Mouse (Mus musculus): ENCODE measurements at regions not wholly inside any gene's neighbourhood (a gene's known extent, or its start where the extent isn't known, plus 50 kb on each side); places are given as distances from the start of the nearest gene placed in this dataset.
A peak's percentile ranks its signal among the peaks of the same experiment; 100 is the strongest.

GRCm38 (mm10) chr7:70752802-70753218 is 386.3 kb upstream of the Nr2f2 start:
- Histone ChIP-seq H3K9ac (ENCODE audit: low read length) (no peak overlapping the region), H3K4me2 (ENCODE audit: low read depth, low read length) (no peak overlapping the region), H3K36me3 (ENCODE audit: control insufficient read depth, insufficient read depth, low read length) (0 out of 2 replicates have a peak, but pooled peaks cover 2% of the 10 kb centered on the region), H3K9me3 (replicated peaks; ENCODE audit: control insufficient read depth, low read length) (peaks cover 4% of the 10 kb centered on the region; the same call in 1 of the 2 replicates), H3K4me1 (ENCODE audit: control insufficient read depth, insufficient read depth, low read length) (no peaks in the 10 kb centered on the region), H3K27ac (ENCODE audit: low read length) (no peak overlapping the region), H3K4me3 (replicated peaks; ENCODE audit: low read length) (no peak overlapping the region), H3K27me3 (ENCODE audit: control insufficient read depth, insufficient read depth, low read length) (no peaks in the 10 kb centered on the region)
- no peak for ATAC-seq (ENCODE audit: insufficient read depth, low FRiP score)
- 90% methylated on average over 12 of the region's 12 CpGs for WGBS

GRCm38 (mm10) chr7:70748884-70749283 is 382.3 kb upstream of the Nr2f2 start:
- Histone ChIP-seq H3K9me3 (replicated peaks; ENCODE audit: control insufficient read depth, low read length) (no peaks in the 10 kb centered on the region), H3K4me2 (ENCODE audit: low read depth, low read length) (no peak overlapping the region), H3K27me3 (ENCODE audit: control insufficient read depth, insufficient read depth, low read length) (no peaks in the 10 kb centered on the region), H3K9ac (ENCODE audit: low read length) (no peak overlapping the region), H3K36me3 (ENCODE audit: control insufficient read depth, insufficient read depth, low read length) (no peaks in the 10 kb centered on the region), H3K4me1 (ENCODE audit: control insufficient read depth, insufficient read depth, low read length) (no peaks in the 10 kb centered on the region), H3K27ac (ENCODE audit: low read length) (no peak overlapping the region), H3K4me3 (replicated peaks; ENCODE audit: low read length) (no peak overlapping the region)
- ATAC-seq (ENCODE audit: insufficient read depth, low FRiP score): peak; percentile 37; the same call in 1 of the 2 replicates
- WGBS: 22% methylated on average over 3 of the region's 3 CpGs

GRCm38 (mm10) chr7:70748345-70748744 is 381.8 kb upstream of the Nr2f2 start:
- no peaks in the 10 kb centered on the region for H3K27me3 ChIP-seq (ENCODE audit: control insufficient read depth, insufficient read depth, low read length)
- H3K4me1 ChIP-seq (ENCODE audit: control insufficient read depth, insufficient read depth, low read length): no peaks in the 10 kb centered on the region
- H3K4me2 ChIP-seq (ENCODE audit: low read depth, low read length): no peak overlapping the region
- no peak overlapping the region for H3K27ac ChIP-seq (ENCODE audit: low read length)
- H3K9ac ChIP-seq (ENCODE audit: low read length): no peak overlapping the region
- WGBS: 61% methylated on average over 8 of the region's 8 CpGs
- H3K36me3 ChIP-seq (ENCODE audit: control insufficient read depth, insufficient read depth, low read length): no peaks in the 10 kb centered on the region
- ATAC-seq (ENCODE audit: insufficient read depth, low FRiP score): no peak
- H3K4me3 ChIP-seq (replicated peaks; ENCODE audit: low read length): no peak overlapping the region
- no peaks in the 10 kb centered on the region for H3K9me3 ChIP-seq (replicated peaks; ENCODE audit: control insufficient read depth, low read length)

GRCm38 (mm10) chr7:70744296-70744695 is 377.8 kb upstream of the Nr2f2 start:
- H3K4me2 ChIP-seq (ENCODE audit: low read depth, low read length): no peak overlapping the region
- H3K4me3 ChIP-seq (replicated peaks; ENCODE audit: low read length): no peak overlapping the region
- no peaks in the 10 kb centered on the region for H3K36me3 ChIP-seq (ENCODE audit: control insufficient read depth, insufficient read depth, low read length)
- no peaks in the 10 kb centered on the region for H3K27me3 ChIP-seq (ENCODE audit: control insufficient read depth, insufficient read depth, low read length)
- no peak overlapping the region for H3K9ac ChIP-seq (ENCODE audit: low read length)
- 63% methylated on average over 18 of the region's 18 CpGs for WGBS
- ATAC-seq (ENCODE audit: insufficient read depth, low FRiP score): no peak
- no peak overlapping the region for H3K27ac ChIP-seq (ENCODE audit: low read length)
- no peaks in the 10 kb centered on the region for H3K9me3 ChIP-seq (replicated peaks; ENCODE audit: control insufficient read depth, low read length)
- no peaks in the 10 kb centered on the region for H3K4me1 ChIP-seq (ENCODE audit: control insufficient read depth, insufficient read depth, low read length)

GRCm38 (mm10) chr7:70735591-70735990 is 369.1 kb upstream of the Nr2f2 start:
- Histone ChIP-seq H3K9me3 (replicated peaks; ENCODE audit: control insufficient read depth, low read length) (peaks cover 3% of the 10 kb centered on the region; the same call in 1 of the 2 replicates), H3K4me3 (replicated peaks; ENCODE audit: low read length) (no peak overlapping the region), H3K27ac (ENCODE audit: low read length) (no peak overlapping the region), H3K4me2 (ENCODE audit: low read depth, low read length) (no peak overlapping the region), H3K36me3 (ENCODE audit: control insufficient read depth, insufficient read depth, low read length) (no peaks in the 10 kb centered on the region), H3K9ac (ENCODE audit: low read length) (no peak overlapping the region), H3K27me3 (ENCODE audit: control insufficient read depth, insufficient read depth, low read length) (no peaks in the 10 kb centered on the region), H3K4me1 (ENCODE audit: control insufficient read depth, insufficient read depth, low read length) (no peaks in the 10 kb centered on the region)
- 94% methylated on average over 2 of the region's 2 CpGs for WGBS
- no peak for ATAC-seq (ENCODE audit: insufficient read depth, low FRiP score)

GRCm38 (mm10) chr7:70733501-70733900 is 367.0 kb upstream of the Nr2f2 start:
- Histone ChIP-seq H3K27me3 (ENCODE audit: control insufficient read depth, insufficient read depth, low read length) (no peaks in the 10 kb centered on the region), H3K36me3 (ENCODE audit: control insufficient read depth, insufficient read depth, low read length) (no peaks in the 10 kb centered on the region), H3K4me3 (replicated peaks; ENCODE audit: low read length) (no peak overlapping the region), H3K9ac (ENCODE audit: low read length) (no peak overlapping the region), H3K4me1 (ENCODE audit: control insufficient read depth, insufficient read depth, low read length) (0 out of 2 replicates have a peak, but pooled peaks cover 3% of the 10 kb centered on the region), H3K27ac (ENCODE audit: low read length) (no peak overlapping the region), H3K9me3 (replicated peaks; ENCODE audit: control insufficient read depth, low read length) (0 out of 2 replicates have a peak, but pooled peaks cover 3% of the 10 kb centered on the region), H3K4me2 (ENCODE audit: low read depth, low read length) (no peak overlapping the region)
- no peak for ATAC-seq (ENCODE audit: insufficient read depth, low FRiP score)

- ATAC-seq (ENCODE audit: insufficient read depth, low FRiP score): no peak
- 68% methylated on average over 8 of the region's 8 CpGs for whole genome bisulfite sequencing
- no peak overlapping the region for H3K27ac ChIP-seq (ENCODE audit: low read length)
These were observed 363.4 kb upstream of the Nr2f2 start for GRCm38 (mm10) chr7:70729896-70730295.

GRCm38 (mm10) chr7:70718149-70718765 is 351.7 kb upstream of the Nr2f2 start:
- no peaks in the 10 kb centered on the region for H3K36me3 ChIP-seq (ENCODE audit: control insufficient read depth, insufficient read depth, low read length)
- no peaks in the 10 kb centered on the region for H3K9me3 ChIP-seq (replicated peaks; ENCODE audit: control insufficient read depth, low read length)
- H3K27me3 ChIP-seq (ENCODE audit: control insufficient read depth, insufficient read depth, low read length): no peaks in the 10 kb centered on the region
- no peak for ATAC-seq (ENCODE audit: insufficient read depth, low FRiP score)
- H3K27ac ChIP-seq (ENCODE audit: low read length): no peak overlapping the region
- 65% methylated on average over 18 of the region's 18 CpGs for WGBS
- peak overlapping the region; percentile 19; the same call in 1 of the 2 replicates for H3K4me2 ChIP-seq (ENCODE audit: low read depth, low read length)
- H3K4me1 ChIP-seq (ENCODE audit: control insufficient read depth, insufficient read depth, low read length): no peaks in the 10 kb centered on the region; the same call in 1 of the 2 replicates
- no peak overlapping the region for H3K4me3 ChIP-seq (replicated peaks; ENCODE audit: low read length)
- H3K9ac ChIP-seq (ENCODE audit: low read length): 0 out of 2 replicates have a peak overlapping the region, but pooled peaks have one; percentile 9

More at GRCm38 (mm10) chr7:70729896-70730295, 363.4 kb upstream of the Nr2f2 start:
- 0 out of 2 replicates have a peak, but pooled peaks cover 3% of the 10 kb centered on the region for H3K4me1 ChIP-seq (ENCODE audit: control insufficient read depth, insufficient read depth, low read length)
- H3K27me3 ChIP-seq (ENCODE audit: control insufficient read depth, insufficient read depth, low read length): no peaks in the 10 kb centered on the region
- H3K4me3 ChIP-seq (replicated peaks; ENCODE audit: low read length): no peak overlapping the region
- H3K36me3 ChIP-seq (ENCODE audit: control insufficient read depth, insufficient read depth, low read length): no peaks in the 10 kb centered on the region
- H3K9ac ChIP-seq (ENCODE audit: low read length): no peak overlapping the region
- no peaks in the 10 kb centered on the region for H3K9me3 ChIP-seq (replicated peaks; ENCODE audit: control insufficient read depth, low read length)
- H3K4me2 ChIP-seq (ENCODE audit: low read depth, low read length): no peak overlapping the region

- H3K4me2 ChIP-seq (ENCODE audit: low read depth, low read length): no peak overlapping the region
- H3K4me1 ChIP-seq (ENCODE audit: control insufficient read depth, insufficient read depth, low read length): no peaks in the 10 kb centered on the region; the same call in 1 of the 2 replicates
- H3K9ac ChIP-seq (ENCODE audit: low read length): no peak overlapping the region
- no peaks in the 10 kb centered on the region for H3K27me3 ChIP-seq (ENCODE audit: control insufficient read depth, insufficient read depth, low read length)
- H3K4me3 ChIP-seq (replicated peaks; ENCODE audit: low read length): no peak overlapping the region
- no peak overlapping the region for H3K27ac ChIP-seq (ENCODE audit: low read length)
- no peak for ATAC-seq (ENCODE audit: insufficient read depth, low FRiP score)
- no peaks in the 10 kb centered on the region for H3K9me3 ChIP-seq (replicated peaks; ENCODE audit: control insufficient read depth, low read length)
- WGBS: 80% methylated on average over 3 of the region's 3 CpGs
- H3K36me3 ChIP-seq (ENCODE audit: control insufficient read depth, insufficient read depth, low read length): no peaks in the 10 kb centered on the region
These were observed 351.1 kb upstream of the Nr2f2 start for GRCm38 (mm10) chr7:70717608-70718007.
